Mouse (Mus musculus) right cerebral cortex, adult 18-20 months (tissue): ENCODE data around the gene Rnf216.

Source experiments
- DNase-seq: peaks from one replicate; pipeline ENCODE4 v3.0.0; 2022; ENCODE audit warnings: mixed read lengths

The Rnf216 gene

DNA sequence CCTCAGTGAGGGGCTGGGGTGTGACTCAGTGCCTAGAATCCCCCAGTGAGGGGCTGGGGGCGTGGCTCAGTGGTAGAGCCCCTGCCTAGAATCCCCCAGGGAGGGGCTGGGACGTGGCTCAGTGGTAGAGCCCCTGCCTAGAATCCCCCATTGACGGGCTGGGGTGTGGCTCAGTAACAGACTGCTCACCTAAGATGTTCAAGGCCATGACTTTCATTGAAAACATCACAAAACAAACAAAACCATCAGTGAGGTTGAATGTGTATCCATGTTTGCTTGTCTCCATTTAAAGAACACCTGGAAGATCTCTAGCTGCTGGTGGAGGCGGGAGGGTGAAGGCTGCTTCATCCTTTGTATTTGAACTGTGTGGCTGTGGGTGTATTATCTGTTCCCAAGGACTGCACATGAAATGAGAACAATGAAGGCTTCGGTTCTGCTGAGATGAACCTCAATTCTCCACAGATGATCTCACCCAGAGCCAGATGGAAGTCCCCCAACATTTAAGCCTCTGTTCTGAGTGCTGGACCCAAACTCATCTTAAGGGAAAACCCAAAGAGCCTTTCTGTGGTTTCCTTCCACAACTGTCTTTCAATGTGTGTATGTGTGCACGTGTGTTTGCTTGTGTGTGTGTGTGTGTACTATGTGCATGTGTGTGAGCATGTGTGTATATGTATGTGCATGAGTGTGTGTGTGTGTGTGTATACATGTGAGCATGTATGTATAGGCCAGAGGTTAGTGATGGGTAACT lies 155.7 kb downstream of the Rnf216 start:
- no peak for DNase-seq

DNA sequence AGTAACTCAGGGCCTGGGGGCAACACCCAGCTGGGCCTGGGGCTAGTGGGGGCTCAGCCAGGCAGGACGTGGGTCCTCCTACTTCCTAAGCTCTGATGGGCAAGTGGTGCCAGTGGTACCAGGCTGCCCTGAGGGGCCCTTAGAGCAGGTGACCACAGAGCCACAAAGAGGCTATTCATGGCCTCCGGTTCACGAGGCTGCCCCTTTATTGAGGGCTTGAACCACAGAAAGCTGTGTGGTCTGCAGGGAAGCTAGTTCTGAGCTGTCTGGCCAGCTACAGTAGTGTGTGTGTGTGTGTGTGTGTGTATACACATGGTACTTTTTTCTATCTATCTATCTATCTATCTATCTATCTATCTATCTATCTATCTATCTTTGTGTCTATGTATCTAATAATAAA lies 159.2 kb downstream of the Rnf216 start:
- DNase-seq, result no peak

DNA sequence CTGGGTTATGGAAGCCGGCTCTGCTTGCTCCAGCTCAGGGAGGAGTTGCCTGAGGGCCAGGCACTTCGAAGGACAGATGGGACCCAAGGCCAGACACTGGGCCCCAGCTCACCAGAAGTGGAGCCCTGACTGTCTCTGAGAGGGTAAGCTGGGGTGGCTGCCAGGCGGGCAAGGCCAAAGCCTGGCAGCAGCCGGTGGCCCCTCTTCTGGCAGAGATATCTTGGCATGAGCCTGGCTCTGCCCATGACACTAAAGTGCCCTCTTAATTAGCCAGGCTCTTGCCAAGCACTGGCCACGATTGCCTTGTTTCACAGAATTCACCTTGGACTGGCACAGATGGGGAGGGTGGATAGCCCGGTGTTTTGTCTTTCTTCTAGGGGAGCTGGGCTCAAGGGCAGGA lies 162.4 kb downstream of the Rnf216 start:
- no peak for DNase-seq

DNA sequence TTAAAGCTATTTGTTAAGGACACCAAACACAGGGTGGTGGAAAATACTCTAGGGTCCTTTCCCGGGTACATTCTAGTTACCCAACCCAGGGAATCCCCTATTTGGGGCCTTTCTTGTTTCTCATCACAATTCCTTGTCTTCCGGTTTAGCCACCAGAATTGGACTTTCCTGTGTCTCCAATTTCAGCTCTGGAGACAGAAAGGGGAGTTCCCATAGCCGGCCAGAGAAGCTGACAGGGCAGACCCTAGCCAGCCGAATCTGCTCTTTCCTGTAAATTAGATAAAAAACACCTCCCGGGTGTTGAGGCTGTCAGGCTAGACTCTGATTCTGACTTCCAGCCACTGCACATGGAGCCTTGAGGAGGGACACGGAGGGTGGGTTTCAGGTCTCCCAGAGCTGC lies 163.2 kb downstream of the Rnf216 start:
- DNase-seq, result no peak

DNA sequence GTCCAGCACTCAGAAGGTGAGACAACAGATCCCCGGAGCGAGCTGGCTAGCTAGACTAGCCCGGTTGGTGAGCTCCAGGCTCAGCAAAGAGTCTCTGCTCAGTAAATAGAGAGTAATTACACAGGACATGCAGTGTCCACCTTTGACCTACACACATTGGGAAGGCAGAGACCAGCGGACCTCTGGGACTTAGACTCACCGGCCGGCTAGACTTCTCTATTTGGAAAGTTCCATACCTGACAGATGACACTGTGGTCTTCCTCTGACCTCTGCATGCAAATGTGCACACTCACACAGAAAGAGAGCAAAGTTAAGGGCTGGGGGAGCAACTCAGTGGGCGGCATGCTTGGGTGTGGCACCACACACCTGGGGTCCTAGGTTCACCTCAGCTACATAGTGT lies 165.3 kb downstream of the Rnf216 start:
- DNase-seq, result no peak

DNA sequence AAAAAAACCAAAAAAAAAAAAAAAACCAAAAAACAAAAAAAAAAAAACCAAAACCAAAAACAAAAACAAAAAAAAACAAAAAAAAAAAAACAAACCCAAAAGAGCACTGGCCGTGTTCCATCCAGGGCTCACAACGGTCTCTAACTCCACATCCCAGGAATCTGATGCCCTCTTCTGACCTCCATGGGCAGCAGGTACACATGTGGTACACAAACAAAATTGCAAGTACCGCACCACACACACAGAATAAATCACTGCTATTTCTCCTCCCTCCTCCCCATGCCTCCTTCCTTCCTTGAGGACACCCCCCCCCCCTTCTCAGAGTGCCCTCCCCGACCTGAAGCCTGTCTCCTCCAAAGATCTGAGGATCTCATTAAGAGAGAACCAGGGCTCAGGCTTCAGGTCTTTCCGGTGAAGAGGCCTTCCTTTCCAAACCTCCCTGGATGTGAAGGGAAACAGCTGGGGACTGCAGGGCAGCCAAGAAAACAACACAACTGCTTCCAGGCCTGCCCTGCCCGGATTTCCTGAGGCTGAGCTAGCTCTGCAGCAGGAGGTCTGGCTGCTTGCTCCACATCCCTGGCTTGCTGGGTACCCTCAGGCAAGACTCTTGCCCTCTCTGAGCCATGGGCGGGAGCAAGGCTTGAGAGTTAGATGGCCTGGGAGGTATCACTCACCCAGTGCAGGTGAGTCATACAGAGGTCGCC lies 167.7 kb downstream of the Rnf216 start:
- DNase-seq, result no peak
